Mouse (Mus musculus) kidney, embryonic 14.5 days (tissue): ENCODE data around the gene Elmo3. TPM values are rescaled to one million over a fixed set of nuclear protein-coding genes. Genes with fewer than 3 reads are reported as not detected.
A peak's percentile ranks its signal among the peaks of the same experiment; 100 is the strongest.

Source experiments
- ATAC-seq: fragments of 200-750 bp; cut with Nextera tagmentation; 2 replicates; pipeline ENCODE4 v1.8.0; 2017; ENCODE audit warnings: moderate number of reproducible peaks, mild to moderate bottlenecking, moderate TSS enrichment, moderate library complexity; ENCODE audit not compliant: low FRiP score, low TSS enrichment
- H3K27ac ChIP-seq: fragments of 300-500 bp; sonication (generic); 2 replicates; pipeline ENCODE4 v1.5.1; 2014; ENCODE audit warnings: low read depth, mild to moderate bottlenecking, low read length, moderate library complexity, mixed read lengths
- H3K27me3 ChIP-seq: fragments of 300-500 bp; sonication (generic); 2 replicates; pipeline ENCODE4 v1.6.1; 2014; ENCODE audit warnings: mild to moderate bottlenecking, low read length; ENCODE audit not compliant: control insufficient read depth, insufficient read depth
- H3K36me3 ChIP-seq: fragments of 300-500 bp; sonication (generic); 2 replicates; pipeline ENCODE4 v1.6.1; 2014; ENCODE audit warnings: low read length, mixed read lengths; ENCODE audit not compliant: control insufficient read depth, insufficient read depth
- H3K4me1 ChIP-seq: fragments of 300-500 bp; sonication (generic); 2 replicates; pipeline ENCODE4 v1.6.1; 2014; ENCODE audit warnings: low read length, mixed read lengths; ENCODE audit not compliant: control insufficient read depth, insufficient read depth
- H3K4me2 ChIP-seq: fragments of 300-500 bp; sonication (generic); replicated peaks from 2 replicates; pipeline ENCODE4 v1.6.1; 2014; ENCODE audit warnings: low read depth, mild to moderate bottlenecking, low read length
- H3K4me3 ChIP-seq: fragments of 300-500 bp; sonication (generic); 2 replicates; pipeline ENCODE4 v1.5.1; 2014; ENCODE audit warnings: mild to moderate bottlenecking, low read length
- H3K9ac ChIP-seq: fragments of 300-500 bp; sonication (generic); 2 replicates; pipeline ENCODE4 v1.6.1; 2014; ENCODE audit warnings: low read depth, mild to moderate bottlenecking, low read length, moderate library complexity
- H3K9me3 ChIP-seq: fragments of 300-500 bp; sonication (generic); 2 replicates; pipeline ENCODE4 v1.6.1; 2016; ENCODE audit warnings: low read length; ENCODE audit not compliant: control insufficient read depth
- WGBS: fragments of 180-500 bp; shearing (Covaris S2); extraction: QIAGEN DNeasy Blood & Tissue Kit; methylation state at CpG from one replicate; pipeline ENCODE4 v1.1.7; 2014; 5-methylcytosine and 5-hydroxymethylcytosine counted together
- polyA plus RNA-seq: library from polyadenylated mRNA; unstranded; fragments of >200 nt; fragmentation: Nextera tagmentation; extraction: Ambion mirVana; gene quantifications from 2 replicates; pipeline ENCODE4 v1.2.1, GENCODE M21; 2014

Gene Elmo3
- polyA plus RNA-seq, 1 experiment from 2014 or later = 9.4 TPM

DNA sequence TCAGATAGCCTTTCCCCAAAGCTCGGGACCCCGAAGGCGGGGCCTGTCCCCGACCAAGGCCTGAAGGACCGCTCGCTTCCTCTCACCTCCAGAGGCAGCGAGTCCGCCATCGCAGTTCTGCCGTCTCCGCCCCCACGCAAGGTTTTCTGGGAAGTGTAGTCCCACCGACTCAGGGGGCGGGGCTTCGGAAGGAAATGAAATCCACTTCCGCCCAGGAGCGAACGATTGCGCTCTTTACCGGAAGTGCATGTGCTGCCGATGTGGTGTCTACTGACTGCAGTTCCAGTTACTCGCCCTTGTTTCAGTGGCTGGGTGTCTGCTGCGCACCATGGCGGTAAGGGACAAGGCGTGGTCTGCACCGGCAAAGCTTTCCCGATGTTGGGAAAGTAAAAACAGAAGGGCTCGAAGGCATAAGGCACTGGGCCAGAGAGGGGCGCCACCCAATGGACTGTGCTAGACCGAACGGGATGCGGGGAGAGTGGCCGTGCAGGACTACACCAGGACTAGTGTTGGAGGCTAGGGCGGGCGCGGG lies 20.8 kb downstream of the Elmo3 start, which contains the start of the genes Lrrc29 and Tmem208:
Gene Lrrc29, minus strand, starts transcription at position 138 of the 532 bp plus-strand sequence.
Gene Tmem208, plus strand, starts transcription at position 214 of the 532 bp plus-strand sequence.
- 1% methylated on average over 34 of the region's 36 CpGs for WGBS
- H3K9me3 ChIP-seq = no peaks in the 10 kb centered on the region
- peak; percentile 92 for ATAC-seq

DNA sequence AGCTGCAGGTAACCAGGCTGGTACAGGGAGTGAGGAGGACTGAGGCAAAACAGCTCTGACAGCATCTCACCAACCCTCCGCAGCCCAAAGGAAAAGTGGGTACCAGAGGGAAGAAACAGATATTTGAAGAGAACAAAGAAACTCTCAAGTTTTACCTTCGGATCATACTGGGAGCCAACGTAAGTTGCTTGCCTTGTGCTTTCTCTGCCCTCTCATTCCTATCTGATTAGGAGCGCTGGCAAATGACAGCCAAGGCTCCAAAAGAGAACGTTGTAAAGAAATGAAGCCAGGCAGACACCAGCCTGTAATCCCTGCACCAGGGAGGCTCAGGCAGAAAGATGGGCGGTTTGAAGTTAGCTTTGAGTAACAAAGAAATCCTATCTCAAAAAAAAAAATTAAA lies 21.6 kb downstream of the Elmo3 start:
- Histone ChIP-seq H3K9me3 (no peaks in the 10 kb centered on the region), H3K4me1 (peaks cover 15% of the 10 kb centered on the region), H3K36me3 (peaks cover 50% of the 10 kb centered on the region), H3K4me3 (peak overlapping the region; percentile 93), H3K4me2 (peak overlapping the region; percentile 70), H3K27me3 (no peaks in the 10 kb centered on the region), H3K27ac (no peak overlapping the region), H3K9ac (peak overlapping the region; percentile 79)
- 42% methylated on average over 6 of the region's 6 CpGs for WGBS
- no peak for ATAC-seq

More for the DNA sequence above, 20.8 kb downstream of the Elmo3 start, which contains the start of the genes Lrrc29 and Tmem208:
- Histone ChIP-seq H3K9ac (peak within 1 kb of the TSS; percentile 79), H3K4me3 (peak within 1 kb of the TSS; percentile 93), H3K27me3 (no peaks in the 10 kb centered on the region), H3K4me2 (peak within 1 kb of the TSS; percentile 74), H3K4me1 (peaks cover 15% of the 10 kb centered on the region), H3K36me3 (peaks cover 43% of the 10 kb centered on the region), H3K27ac (peak within 1 kb of the TSS; percentile 70; the same call in 1 of the 2 replicates)

DNA sequence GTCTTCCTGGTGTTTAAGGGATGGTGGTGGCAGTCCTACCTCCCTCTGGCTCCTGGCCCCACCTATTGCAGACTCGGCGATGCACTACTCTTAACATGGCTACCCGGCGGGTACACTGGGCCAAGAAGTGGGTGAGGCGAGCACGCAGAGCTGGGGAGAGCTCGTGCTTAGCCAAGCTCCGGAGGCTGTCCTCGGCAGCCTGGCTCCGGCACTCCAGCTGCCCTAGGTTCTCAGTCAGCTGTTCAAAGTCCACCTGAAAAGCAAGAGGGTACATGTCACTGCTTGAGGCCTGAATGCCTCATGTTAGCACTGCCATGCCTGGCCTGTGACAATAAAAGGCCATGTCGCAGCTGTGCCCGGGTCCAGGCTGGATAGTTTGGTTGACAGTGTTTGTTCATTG lies 24.9 kb downstream of the Elmo3 start:
- Histone ChIP-seq H3K9me3 (no peaks in the 10 kb centered on the region), H3K36me3 (peaks cover 65% of the 10 kb centered on the region), H3K4me2 (no peak overlapping the region), H3K4me3 (no peak overlapping the region), H3K4me1 (peaks cover 9% of the 10 kb centered on the region), H3K27ac (no peak overlapping the region), H3K27me3 (no peaks in the 10 kb centered on the region), H3K9ac (no peak overlapping the region)
- WGBS = 95% methylated on average over 12 of the region's 12 CpGs
- no peak for ATAC-seq

DNA sequence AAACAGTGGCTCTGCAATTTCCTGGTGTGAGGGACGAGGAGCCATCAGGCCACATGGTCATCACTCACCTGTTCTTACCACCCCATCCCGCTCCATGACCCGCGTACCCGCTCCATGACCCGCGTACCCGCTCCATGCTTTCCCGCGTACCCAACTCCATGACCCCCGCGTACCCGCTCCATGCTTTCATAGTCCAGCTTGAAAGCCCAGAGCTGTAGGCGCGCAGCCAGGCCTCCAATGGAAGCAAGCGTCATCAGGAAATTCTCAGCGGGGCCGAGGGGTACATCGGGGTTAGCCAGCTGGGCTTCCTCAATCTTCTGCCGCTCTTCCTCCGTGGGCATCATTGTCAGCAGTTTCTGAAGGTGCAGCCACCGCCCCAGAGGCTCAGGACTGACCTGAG lies 26.1 kb downstream of the Elmo3 start:
- Histone ChIP-seq H3K36me3 (peaks cover 76% of the 10 kb centered on the region), H3K4me2 (no peak overlapping the region), H3K4me3 (no peak overlapping the region), H3K4me1 (peaks cover 8% of the 10 kb centered on the region), H3K9me3 (no peaks in the 10 kb centered on the region), H3K27ac (no peak overlapping the region), H3K9ac (no peak overlapping the region), H3K27me3 (no peaks in the 10 kb centered on the region)
- no peak for ATAC-seq
- WGBS = 95% methylated on average over 22 of the region's 22 CpGs

DNA sequence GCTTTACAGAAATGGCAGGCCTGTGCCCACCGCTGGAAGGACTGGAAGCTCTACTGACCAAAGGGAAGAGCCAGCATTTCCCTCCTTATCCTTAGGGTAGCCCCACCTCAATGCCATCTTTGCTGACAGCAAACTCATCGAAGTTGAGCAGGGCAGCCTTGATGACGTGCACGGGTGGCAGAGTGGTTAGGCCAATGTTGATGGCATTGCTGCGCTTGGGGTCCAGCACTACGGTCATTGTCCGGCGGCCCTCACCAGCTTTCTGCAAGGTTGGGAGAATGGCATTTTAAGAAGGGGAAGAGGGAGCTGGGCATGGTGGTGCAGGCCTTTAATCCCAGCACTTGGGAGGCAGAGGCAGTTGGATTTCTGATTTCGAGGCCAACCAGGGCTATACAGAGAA lies 26.5 kb downstream of the Elmo3 start:
- no peaks in the 10 kb centered on the region for H3K27me3 ChIP-seq
- no peak for ATAC-seq
- no peak overlapping the region for H3K27ac ChIP-seq
- 92% methylated on average over 9 of the region's 9 CpGs for WGBS
- H3K9ac ChIP-seq = no peak overlapping the region
- no peaks in the 10 kb centered on the region for H3K9me3 ChIP-seq
- H3K4me1 ChIP-seq = peaks cover 7% of the 10 kb centered on the region
- H3K4me3 ChIP-seq = no peak overlapping the region
- no peak overlapping the region for H3K4me2 ChIP-seq
- peaks cover 81% of the 10 kb centered on the region for H3K36me3 ChIP-seq

DNA sequence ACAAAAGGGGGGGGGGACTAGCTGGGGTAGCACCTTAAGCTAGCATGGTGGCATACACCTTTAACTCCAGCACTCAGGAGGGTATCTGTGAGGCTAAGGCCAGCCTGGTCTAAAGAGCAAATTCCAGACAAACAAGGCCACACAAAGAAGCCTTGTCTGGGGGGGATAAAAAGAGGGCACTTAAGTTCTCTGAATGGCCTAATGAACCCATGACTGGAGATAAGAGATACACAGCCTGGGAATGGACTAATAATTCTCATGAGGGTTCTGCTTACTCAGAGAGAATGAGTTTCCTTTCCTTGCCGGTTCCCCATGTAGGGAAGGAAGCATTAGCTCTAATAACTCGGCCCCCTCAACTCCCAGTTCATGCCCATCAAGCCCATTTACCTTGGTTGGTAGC lies 27.1 kb downstream of the Elmo3 start:
- ATAC-seq = no peak

DNA sequence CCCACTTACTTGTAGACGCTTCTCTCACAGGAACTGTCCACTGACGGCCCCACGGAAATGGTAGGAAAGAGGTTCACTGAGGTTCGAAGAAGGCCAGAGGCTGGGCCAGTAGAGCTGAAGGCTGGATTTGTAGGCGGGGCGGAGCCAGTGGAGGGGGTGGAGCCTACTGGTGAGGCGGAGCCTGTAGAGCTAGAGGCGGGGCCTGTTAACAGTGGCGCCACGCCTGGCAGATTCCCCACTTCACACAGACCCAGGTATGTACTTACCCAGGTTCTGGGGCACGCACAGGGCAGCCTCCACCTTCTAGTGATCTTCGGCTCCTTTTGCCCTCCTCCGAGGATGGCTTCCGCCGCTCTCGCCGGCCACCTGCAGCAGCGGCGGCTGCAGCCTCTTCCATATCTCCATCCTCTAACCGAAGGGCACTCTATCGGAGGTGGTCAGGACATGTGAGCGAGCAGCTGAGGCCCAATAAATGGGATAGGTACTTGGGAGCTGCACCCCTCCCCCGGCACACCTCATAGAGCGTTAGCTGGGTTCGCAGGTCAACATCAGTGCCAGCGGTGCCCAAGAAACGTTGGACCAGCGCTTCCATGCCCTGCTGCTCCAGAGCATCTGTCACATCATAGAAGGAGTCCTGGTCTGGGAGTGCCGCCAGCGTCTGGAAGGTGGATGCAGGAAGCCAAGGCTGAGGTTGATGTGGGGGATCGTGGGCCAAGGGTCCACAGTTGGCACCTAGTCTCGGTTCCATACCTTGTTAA lies 31.2 kb downstream of the Elmo3 start:
- Histone ChIP-seq H3K4me2 (no peak overlapping the region), H3K4me1 (peaks cover 10% of the 10 kb centered on the region; the same call in 1 of the 2 replicates), H3K27me3 (no peaks in the 10 kb centered on the region), H3K36me3 (peaks cover 59% of the 10 kb centered on the region), H3K9ac (no peak overlapping the region), H3K27ac (no peak overlapping the region), H3K9me3 (no peaks in the 10 kb centered on the region), H3K4me3 (no peak overlapping the region)
- 53% methylated on average over 32 of the region's 32 CpGs for WGBS
- ATAC-seq = no peak; the same call in 1 of the 2 replicates

More for the DNA sequence above, 27.1 kb downstream of the Elmo3 start:
- Histone ChIP-seq H3K4me2 (no peak overlapping the region), H3K9me3 (no peaks in the 10 kb centered on the region), H3K4me1 (peaks cover under 1% of the 10 kb centered on the region), H3K27me3 (no peaks in the 10 kb centered on the region), H3K4me3 (no peak overlapping the region), H3K36me3 (peaks cover 87% of the 10 kb centered on the region), H3K27ac (no peak overlapping the region), H3K9ac (no peak overlapping the region)
- 78% methylated on average over 2 of the region's 2 CpGs for whole genome bisulfite sequencing

DNA sequence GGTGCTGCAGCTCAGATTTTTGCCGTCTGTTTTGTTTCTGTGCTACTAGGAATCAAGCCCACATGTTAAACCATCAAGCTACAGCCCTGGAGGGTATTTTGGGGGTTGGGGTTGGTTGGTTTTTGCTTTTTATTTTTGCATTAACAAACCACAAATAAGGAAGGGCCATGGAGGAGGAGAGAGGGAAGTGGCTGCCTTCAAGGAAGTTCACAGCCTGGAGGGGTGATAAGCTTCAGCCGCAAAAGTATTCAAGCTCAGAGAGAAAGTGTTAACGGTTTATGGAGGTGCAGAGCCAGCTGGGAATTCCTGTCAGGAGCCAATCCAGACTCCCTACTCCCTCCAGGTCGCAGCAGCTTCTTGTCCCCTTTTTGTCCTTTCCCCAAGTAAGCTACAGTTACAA lies 33.6 kb downstream of the Elmo3 start:
- no peak overlapping the region for H3K27ac ChIP-seq
- peaks cover 45% of the 10 kb centered on the region for H3K36me3 ChIP-seq
- 23% methylated on average over 4 of the region's 4 CpGs for WGBS
- no peak overlapping the region for H3K4me3 ChIP-seq
- H3K4me1 ChIP-seq = peaks cover 10% of the 10 kb centered on the region; the same call in 1 of the 2 replicates
- no peak for ATAC-seq
- H3K4me2 ChIP-seq = no peak overlapping the region
- no peaks in the 10 kb centered on the region for H3K9me3 ChIP-seq
- H3K9ac ChIP-seq = no peak overlapping the region
- H3K27me3 ChIP-seq = no peaks in the 10 kb centered on the region
